Mouse (Mus musculus) cerebellum, adult 8-10 months (tissue): ENCODE results near the gene C77080.

Source experiments
- DNase-seq: peaks from one replicate; pipeline ENCODE4 v3.0.0; 2022

The C77080 gene

GRCm38 (mm10) chr4:129211461-129211860, 49.7 kb downstream of the C77080 start:
- DNase-seq = no peak

- no peak for DNase-seq
These were observed 51.7 kb downstream of the C77080 start for GRCm38 (mm10) chr4:129209504-129209903.

DNA sequence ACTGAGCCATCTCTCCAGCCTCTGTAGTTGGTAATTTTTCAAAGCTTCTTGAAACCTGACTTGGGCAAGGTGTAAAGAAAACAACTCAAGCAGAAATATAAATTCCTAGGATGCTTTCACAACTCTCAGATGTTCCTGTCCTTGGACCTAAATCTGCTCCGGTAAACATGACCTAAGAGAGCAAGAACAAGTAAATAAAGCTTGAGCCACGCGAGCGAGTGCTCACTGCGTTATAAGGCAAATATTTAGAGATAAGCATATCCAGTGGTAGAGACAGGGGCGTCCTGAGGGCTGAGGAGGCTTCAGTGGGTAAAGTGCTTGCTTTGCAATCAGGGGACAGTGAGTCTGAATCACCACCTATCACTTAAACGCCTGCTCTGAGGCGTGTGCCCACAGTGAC, 54.4 kb downstream of the C77080 start:
- no peak for DNase-seq

- no peak for DNase-seq
These were observed 56.5 kb downstream of the C77080 start for GRCm38 (mm10) chr4:129204655-129205054.

DNA sequence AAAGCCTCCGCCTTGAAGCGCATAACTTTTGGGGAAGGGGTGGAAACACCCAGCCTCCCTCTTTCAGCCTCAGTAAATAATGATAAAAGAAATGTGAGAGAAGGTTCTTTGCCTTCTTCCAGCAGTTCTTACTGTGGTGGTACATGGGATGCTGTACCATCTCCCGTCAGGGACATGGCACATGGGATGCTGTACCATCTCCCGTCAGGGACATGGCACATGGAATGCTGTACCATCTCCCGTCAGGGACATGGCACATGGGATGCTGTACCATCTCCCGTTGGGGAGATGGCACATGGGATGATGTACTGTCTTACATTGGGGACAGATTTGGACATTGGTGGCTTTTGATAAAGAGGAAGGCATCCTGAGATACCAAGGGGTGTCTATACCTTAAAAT, 63.7 kb downstream of the C77080 start:
- no peak for DNase-seq

GRCm38 (mm10) chr4:129194280-129194679, 66.9 kb downstream of the C77080 start:
- no peak for DNase-seq

DNA sequence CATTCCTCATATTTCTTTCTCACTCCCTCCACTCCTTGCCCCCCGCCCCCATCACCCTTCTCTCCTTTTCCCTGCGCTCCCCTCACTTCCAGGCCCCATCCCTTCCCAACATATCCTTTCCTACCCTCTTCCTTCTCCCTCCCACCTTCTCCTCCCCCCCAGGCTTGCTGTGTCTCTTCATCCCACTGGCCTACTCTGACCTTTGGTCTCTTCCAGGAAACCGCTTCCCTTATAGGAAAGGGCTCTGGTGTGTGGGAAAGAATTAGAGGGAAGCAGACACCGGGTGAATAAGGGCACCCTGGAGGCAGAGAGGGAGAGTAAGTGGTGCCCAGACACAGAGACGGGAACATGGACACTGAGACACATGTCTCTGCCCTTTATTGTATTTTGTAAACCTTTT, 69.5 kb downstream of the C77080 start:
- no peak for DNase-seq

DNA sequence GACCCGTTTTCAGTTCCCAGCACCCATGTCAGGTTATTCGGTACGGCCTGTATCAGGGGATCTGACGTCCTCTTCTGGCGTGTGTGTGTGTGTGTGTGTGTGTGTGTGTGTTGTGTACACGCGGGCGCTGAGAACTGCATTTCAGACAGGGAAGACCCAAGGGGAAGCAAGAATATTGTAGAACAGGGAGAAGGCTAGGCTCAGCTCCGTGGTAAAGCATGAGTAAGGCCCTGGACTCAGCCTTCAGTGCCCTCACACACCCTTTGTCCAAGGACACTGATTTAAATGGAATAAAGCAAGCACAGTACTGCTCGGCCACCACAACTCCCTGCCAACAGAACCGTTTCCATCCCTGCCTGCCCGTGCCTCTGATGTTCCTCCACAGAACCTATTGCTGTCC, 70.7 kb downstream of the C77080 start:
- DNase-seq = no peak

GRCm38 (mm10) chr4:129189542-129190519, 71.4 kb downstream of the C77080 start, which contains the start of the genes S100pbp and Yars:
S100pbp (minus strand) TSS chr4:129189727.
Yars (plus strand) TSS chr4:129189760.
- DNase-seq = peak; percentile 95

DNA sequence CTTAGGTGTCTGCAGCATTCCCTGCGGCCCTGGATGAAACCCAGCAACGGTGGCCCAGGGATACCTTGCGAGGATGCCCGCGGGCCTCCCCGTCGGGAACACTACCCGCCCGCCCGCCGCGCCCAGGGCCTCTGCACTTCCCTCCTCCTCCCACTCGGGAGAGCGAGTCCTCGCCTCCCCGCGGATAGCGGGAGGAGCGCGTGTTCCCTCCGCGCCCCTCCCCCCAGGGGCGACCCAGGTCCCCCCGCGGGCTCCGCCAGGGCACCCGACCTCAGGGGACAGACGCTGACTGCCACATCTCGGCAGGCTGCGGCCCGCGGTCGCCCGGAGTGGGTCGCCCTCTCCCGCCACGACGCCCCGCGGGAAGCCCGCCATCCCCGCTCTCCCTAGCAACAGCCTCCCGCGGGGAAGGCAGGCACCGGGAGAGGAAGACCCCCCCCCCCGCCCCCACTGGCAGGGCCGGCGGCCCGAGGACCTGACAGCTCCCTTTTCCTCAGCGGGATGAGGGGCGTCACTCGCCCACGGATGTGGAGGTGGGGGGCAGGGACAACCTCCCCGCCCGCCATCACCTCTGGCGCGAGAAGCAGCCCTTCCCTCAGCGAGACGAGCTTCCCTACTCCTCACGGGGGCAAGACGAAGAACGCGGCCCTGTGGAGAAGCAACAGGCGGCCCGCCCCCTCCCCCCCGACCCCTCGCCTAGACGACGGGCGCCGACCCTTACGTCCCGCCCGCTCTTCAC, 72.2 kb downstream of the C77080 start:
- peak; percentile 67 for DNase-seq

GRCm38 (mm10) chr4:129188041-129188659, 73.1 kb downstream of the C77080 start:
- DNase-seq = peak; percentile 27

DNA sequence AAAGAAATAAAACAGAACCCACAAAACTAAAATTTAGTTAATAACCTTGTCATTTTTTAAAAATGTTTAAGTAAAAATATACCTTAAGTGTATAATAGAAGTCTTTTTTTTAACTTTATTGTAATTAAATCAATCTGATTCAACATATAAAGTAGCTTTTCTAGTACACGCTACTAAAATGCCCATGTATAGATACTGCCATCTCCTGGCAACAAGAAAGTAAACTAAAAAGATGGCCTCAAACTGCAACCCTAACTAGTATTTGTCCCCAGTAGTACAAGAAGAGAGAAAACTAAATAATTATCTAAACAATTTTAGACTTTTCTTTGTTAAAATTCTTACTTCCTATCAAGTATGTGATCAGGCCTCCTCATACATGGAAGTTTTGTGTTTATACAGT, 81.6 kb downstream of the C77080 start:
- DNase-seq = no peak

- no peak for DNase-seq
These were observed 88.7 kb downstream of the C77080 start for GRCm38 (mm10) chr4:129172529-129172928.
